ENCODE assay signal across 8 mouse cellular contexts in the genomic region with DNA sequence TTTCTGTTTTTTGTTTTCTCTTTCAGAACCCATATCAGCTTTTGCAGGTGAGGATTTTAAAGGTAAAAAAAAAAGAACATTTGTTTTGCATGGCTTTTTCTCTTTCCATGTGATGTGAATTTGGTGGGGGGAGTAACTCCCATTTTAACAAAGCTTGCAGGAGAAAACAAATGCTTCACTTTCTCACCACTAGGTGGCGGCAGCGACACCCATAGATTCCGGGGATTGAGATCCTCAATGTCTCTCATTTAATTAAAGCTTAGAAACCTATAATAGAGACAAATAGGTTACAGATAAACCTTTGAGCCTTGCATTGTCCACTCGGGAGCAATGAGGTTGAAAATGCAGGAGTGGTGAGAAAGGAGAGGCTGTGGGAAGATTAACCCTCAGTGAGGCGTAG.
DNase-seq lines count a peak whose midpoint lies in the region; ATAC-seq and TF ChIP-seq lines count a peak whose summit lies in the region.

No protein-coding gene starts in this region.

- no peak overlapping the region for H3K9ac ChIP-seq in hindbrain, embryonic 14.5 days
- H3K9ac ChIP-seq in hindbrain, embryonic 13.5 days: no peak overlapping the region

- H3K9me3 ChIP-seq in hindbrain, embryonic 14.5 days (ENCODE audit: control insufficient read depth, low read length): no peaks in the 10 kb centered on the region
- no peaks in the 10 kb centered on the region for H3K9me3 ChIP-seq in hindbrain, embryonic 13.5 days

- TF ChIP-seq POLR2A in bone marrow, adult 2 months (IDR thresholded peaks at IDR 0.05; ENCODE audit: borderline replicate concordance, control insufficient read depth, low read depth, low read length): no peak

- intact Hi-C loops in gastrocnemius, adult 2 months (cut with DNase I): loop anchor here (2.0 to 5.0 kb wide), 2 partner anchors 143 to 181 kb away; no protein-coding TSS in a partner anchor

- H3K27ac ChIP-seq in hindbrain, embryonic 14.5 days: no peak overlapping the region
- no peak overlapping the region for H3K27ac ChIP-seq in hindbrain, embryonic 13.5 days
- H3K27ac ChIP-seq in bone marrow, adult 2 months (ENCODE audit: control insufficient read depth, insufficient read depth, low read depth, low read length, poor library complexity): no peak overlapping the region
- H3K27ac ChIP-seq in gastrocnemius, adult 2 months: no peak overlapping the region; the same call in 1 of the 2 replicates

- peak; percentile 86 for DNase-seq in hindbrain, embryonic 14.5 days (ENCODE audit: low spot score)
- peak; percentile 77 for DNase-seq in ES-CJ7 (ENCODE audit: low read depth, low spot score)
- DNase-seq in gastrocnemius, adult 2 months: peak; percentile 60
- DNase-seq in left cerebral cortex, adult 11 months (ENCODE audit: low spot score): peak; percentile 33
- peak; percentile 73 for DNase-seq in naive thymus-derived CD4-positive, alpha-beta T cell, adult 2 months (ENCODE audit: low read depth)
- peak; percentile 38 to 77 for DNase-seq in urinary bladder, postnatal 4 days (ENCODE audit: low spot score in 2 of 2)

- WGBS in hindbrain, embryonic 14.5 days: 19% methylated on average over 5 of the region's 5 CpGs
- WGBS in hindbrain, embryonic 13.5 days: 20% methylated on average over 5 of the region's 5 CpGs
- 28% methylated on average over 5 of the region's 5 CpGs for WGBS in bone marrow, adult 2 months

- ATAC-seq in hindbrain, embryonic 14.5 days (ENCODE audit: low FRiP score): no peak
- no peak for ATAC-seq in hindbrain, embryonic 13.5 days (ENCODE audit: low FRiP score)

- TF ChIP-seq CTCF in bone marrow, adult 2 months (IDR thresholded peaks at IDR 0.05; ENCODE audit: control insufficient read depth, insufficient read depth, low read length): peak; percentile 26; the same call in 1 of the 2 replicates
- TF ChIP-seq CTCF in gastrocnemius, adult 2 months (IDR thresholded peaks at IDR 0.05): peak; percentile 90

- H3K4me1 ChIP-seq in hindbrain, embryonic 14.5 days (replicated peaks; ENCODE audit: control insufficient read depth, insufficient read depth, low read length): peaks cover 15% of the 10 kb centered on the region
- H3K4me1 ChIP-seq in hindbrain, embryonic 13.5 days (replicated peaks): peaks cover 19% of the 10 kb centered on the region
- H3K4me1 ChIP-seq in bone marrow, adult 2 months (ENCODE audit: control insufficient read depth, insufficient read depth, low read length): no peaks in the 10 kb centered on the region

- peaks cover 41% of the 10 kb centered on the region for H3K36me3 ChIP-seq in hindbrain, embryonic 14.5 days (replicated peaks; ENCODE audit: control insufficient read depth, insufficient read depth)
- peaks cover 36% of the 10 kb centered on the region for H3K36me3 ChIP-seq in hindbrain, embryonic 13.5 days

- H3K4me2 ChIP-seq in hindbrain, embryonic 14.5 days (replicated peaks): no peak overlapping the region
- no peak overlapping the region for H3K4me2 ChIP-seq in hindbrain, embryonic 13.5 days

- H3K27me3 ChIP-seq in hindbrain, embryonic 14.5 days (ENCODE audit: control insufficient read depth, insufficient read depth, low read length): no peaks in the 10 kb centered on the region
- 0 out of 2 replicates have a peak, but pooled peaks cover 13% of the 10 kb centered on the region for H3K27me3 ChIP-seq in hindbrain, embryonic 13.5 days

- no peak overlapping the region for H3K4me3 ChIP-seq in hindbrain, embryonic 14.5 days (replicated peaks; ENCODE audit: low read length)
- H3K4me3 ChIP-seq in hindbrain, embryonic 13.5 days: no peak overlapping the region
- no peak overlapping the region for H3K4me3 ChIP-seq in bone marrow, adult 2 months (replicated peaks; ENCODE audit: control insufficient read depth, low read depth, low read length)
- no peak overlapping the region for H3K4me3 ChIP-seq in gastrocnemius, adult 2 months

Comparison
In these comparisons a context has a peak if more than half of its experiments do, and no peak if none do; other contexts are left out.
1. DNase-seq: peak in every context shown above with its lines; median percentile 86 in hindbrain, embryonic 14.5 days; 77 in ES-CJ7; 73 in naive thymus-derived CD4-positive, alpha-beta T cell, adult 2 months; 60 in gastrocnemius, adult 2 months; 58 in urinary bladder, postnatal 4 days; 33 in left cerebral cortex, adult 11 months.